Mouse (Mus musculus) G1E (cell line): ENCODE measurements around the gene Gm20498.

Experiments
- CTCF ChIP-seq: IDR thresholded peaks from 2 replicates; pipeline ENCODE4 v1.5.1; 2012; ENCODE audit warnings: low read depth, low read length, inconsistent platforms, mixed read lengths
- GATA2 ChIP-seq: IDR thresholded peaks from 2 replicates; pipeline ENCODE4 v1.6.1; 2012; ENCODE audit warnings: low read depth, low read length, inconsistent platforms, borderline replicate concordance
- POLR2AphosphoS5 ChIP-seq: IDR thresholded peaks from 2 replicates; pipeline ENCODE4 v1.6.1; 2012; ENCODE audit warnings: low read depth, low read length, inconsistent platforms; ENCODE audit not compliant: insufficient replicate concordance

- TF ChIP-seq CTCF: no peak
- no peak for TF ChIP-seq GATA2
- TF ChIP-seq POLR2AphosphoS5: no peak
Observed at GRCm38 (mm10) chr12:81324991-81325390, 207.7 kb downstream of the Gm20498 start.
